Mouse (Mus musculus): Measurements from ENCODE around the gene Nr2e1.

Nr2e1 gene

GRCm38 (mm10) chr10:42546507-42546906 lies 36.9 kb downstream of the Nr2e1 start:
- DNase-seq (ENCODE audit: low spot score in 2 of 2), result no peak

- DNase-seq (ENCODE audit: low spot score in 2 of 2), result no peak
These were observed 37.5 kb downstream of the Nr2e1 start for GRCm38 (mm10) chr10:42545707-42546503.

GRCm38 (mm10) chr10:42537571-42538316 lies 45.7 kb downstream of the Nr2e1 start:
- DNase-seq (ENCODE audit: low spot score in 2 of 2), result no peak

- DNase-seq (ENCODE audit: low spot score in 2 of 2), result no peak
These were observed 49.5 kb downstream of the Nr2e1 start for GRCm38 (mm10) chr10:42533836-42534453.

- no peak for DNase-seq (ENCODE audit: low spot score in 2 of 2)
These were observed 57.8 kb downstream of the Nr2e1 start for GRCm38 (mm10) chr10:42525682-42526081.

- no peak for DNase-seq (ENCODE audit: low spot score in 2 of 2)
These were observed 59.8 kb downstream of the Nr2e1 start for GRCm38 (mm10) chr10:42523556-42524162.

DNA sequence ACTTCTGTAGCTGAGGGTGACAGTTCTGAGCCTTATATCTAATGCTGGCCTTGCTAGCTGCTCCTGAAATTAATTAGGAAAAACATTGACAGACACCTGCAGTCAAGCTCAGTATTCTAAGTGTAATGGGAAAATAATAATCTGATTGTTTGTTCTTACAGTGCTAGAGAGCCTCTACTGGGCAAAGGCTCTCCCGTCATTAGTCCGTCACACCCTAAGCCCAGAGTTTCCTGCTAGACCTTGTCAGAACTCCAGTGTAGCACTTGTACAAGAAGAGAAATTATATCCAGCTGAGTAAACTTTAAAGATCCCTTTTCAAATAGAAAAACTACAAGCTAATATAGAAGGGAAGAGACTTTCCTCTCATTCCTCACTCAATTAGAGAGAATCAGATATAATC lies 60.5 kb downstream of the Nr2e1 start:
- DNase-seq (ENCODE audit: low spot score in 2 of 2), result no peak

DNA sequence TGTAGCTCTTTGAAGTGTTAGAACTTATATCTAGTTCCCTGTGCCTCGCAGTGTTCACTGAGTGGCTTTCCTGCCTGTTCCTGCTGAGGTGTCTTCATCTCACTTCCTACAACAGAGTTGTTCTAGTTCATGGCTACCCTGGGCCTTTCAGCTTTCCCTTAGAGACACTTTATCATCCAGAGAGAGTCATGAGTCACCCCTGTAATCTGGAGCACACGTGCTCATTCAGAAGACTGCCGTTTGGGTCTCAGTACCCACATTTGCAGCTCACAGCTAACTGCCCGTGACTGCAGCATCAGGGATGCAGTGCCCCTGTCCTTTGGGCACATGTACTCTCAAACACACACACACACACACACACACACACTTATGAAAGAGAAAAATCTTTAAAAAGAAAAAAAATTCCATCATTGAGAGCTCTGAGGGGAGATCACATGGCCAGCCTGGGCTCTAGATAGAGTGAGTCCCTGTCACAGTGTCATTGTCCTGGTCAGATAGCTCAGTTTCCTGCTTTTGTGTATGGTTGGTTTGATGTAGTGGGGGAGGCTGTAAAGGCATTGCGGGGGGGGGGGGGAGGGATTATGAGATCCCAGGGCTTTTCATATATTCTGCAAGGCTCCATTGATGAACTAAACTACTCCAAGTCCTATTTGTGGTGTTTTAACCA lies 62.0 kb downstream of the Nr2e1 start:
- no peak for DNase-seq (ENCODE audit: low spot score in 2 of 2)

DNA sequence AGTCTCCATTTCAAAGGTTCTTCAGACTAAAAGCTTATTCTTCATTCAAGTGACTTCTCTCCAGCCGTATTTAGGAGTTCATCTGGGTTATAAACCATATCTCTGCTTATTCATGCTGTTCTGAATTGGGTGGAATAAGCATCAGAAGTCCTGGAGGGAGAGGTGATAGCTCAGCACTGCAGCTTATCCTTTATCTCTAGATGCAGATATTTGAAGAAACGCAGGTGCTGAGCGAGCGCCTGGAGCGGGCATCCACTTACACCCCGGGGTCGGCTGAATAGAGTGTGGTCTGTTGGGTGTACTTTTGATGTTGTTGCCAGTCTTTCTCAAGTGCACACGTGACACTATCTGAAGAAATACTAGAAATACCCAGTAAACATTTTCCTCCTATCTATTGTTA lies 65.1 kb downstream of the Nr2e1 start:
- no peak for DNase-seq (ENCODE audit: low spot score in 2 of 2)

DNA sequence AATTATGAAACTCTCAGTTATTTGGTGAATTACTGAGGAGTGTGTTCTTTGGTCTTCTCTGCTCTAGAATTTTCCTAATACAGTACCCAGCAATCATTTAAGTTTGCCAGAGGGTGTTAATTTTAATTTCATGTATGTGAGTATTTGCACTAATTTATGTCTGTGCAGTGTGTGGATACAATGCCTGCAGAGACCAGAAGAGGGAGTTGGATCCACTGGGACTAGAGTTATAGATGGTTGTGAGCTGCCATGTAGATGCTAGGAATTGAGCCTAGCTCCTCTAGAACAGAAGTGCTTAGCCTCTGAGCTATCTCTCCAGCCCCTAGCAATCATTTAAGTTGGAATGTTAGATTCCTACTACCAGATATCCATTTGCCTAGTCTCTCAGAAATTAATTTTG lies 69.3 kb downstream of the Nr2e1 start:
- no peak for DNase-seq (ENCODE audit: low spot score in 2 of 2)
